Mouse (Mus musculus): ENCODE data around the gene Dnah7b.
"Not testable (repeated sequence)": the region's sequence is repeated elsewhere in the genome, so short reads cannot be mapped to it uniquely, and the experiment has no call there.

Dnah7b gene

GRCm38 (mm10) chr1:46418966-46419365, 352.9 kb downstream of the Dnah7b start:
- not testable (repeated sequence) for DNase-seq (ENCODE audit: low read depth, low spot score); H3K27me3 ChIP-seq (ENCODE audit: control insufficient read depth, insufficient read depth, low read length, poor library complexity, severe bottlenecking); H3K36me3 ChIP-seq (ENCODE audit: control insufficient read depth, insufficient read depth, low read length, poor library complexity, severe bottlenecking)

All from splenic B cell, adult 2 months (primary cell).